Mouse (Mus musculus): ENCODE measurements at regions not wholly inside any gene's neighbourhood (a gene's known extent, or its start where the extent isn't known, plus 50 kb on each side); places are given as distances from the start of the nearest gene placed in this dataset.

DNA sequence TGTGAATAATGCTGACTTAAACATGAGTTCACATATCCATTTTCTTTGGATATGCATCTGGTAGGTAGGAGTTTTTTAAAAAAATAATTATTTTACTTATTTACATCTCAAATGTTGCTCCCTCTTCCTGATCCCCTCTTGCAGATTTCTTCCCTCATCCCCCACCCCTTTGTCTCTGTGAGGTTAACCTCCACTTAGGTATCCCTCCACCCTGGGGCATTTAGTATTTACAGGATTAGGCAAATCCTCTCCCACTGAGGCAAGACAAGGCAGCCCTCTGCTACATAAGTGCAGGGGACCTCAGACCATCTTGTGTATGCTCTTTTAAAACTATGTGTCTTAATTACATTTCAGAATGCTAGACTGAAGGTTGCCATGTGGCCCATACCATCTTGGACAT is 155.2 kb upstream of the Shcbp1 start:
- no peak for DNase-seq

DNA sequence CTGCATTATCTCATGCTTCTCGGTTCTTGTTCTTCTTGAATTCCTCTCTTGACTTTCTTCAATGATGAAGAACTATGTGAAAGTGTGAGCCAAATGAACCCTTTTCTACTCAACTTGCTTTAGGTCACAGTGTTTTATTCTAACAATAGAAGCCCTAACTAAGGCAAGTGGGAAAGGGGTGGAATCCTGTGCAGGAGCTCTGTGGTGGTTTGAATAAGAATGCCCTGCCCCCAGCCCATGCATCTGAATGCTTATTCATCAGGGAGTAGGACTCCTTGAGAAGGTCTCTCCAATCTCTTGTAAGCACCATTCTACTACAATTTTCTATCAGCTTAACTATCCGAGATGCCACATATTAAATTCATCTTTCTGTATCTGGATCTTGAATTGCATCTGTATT is 154.7 kb upstream of the Shcbp1 start:
- no peak for DNase-seq

DNA sequence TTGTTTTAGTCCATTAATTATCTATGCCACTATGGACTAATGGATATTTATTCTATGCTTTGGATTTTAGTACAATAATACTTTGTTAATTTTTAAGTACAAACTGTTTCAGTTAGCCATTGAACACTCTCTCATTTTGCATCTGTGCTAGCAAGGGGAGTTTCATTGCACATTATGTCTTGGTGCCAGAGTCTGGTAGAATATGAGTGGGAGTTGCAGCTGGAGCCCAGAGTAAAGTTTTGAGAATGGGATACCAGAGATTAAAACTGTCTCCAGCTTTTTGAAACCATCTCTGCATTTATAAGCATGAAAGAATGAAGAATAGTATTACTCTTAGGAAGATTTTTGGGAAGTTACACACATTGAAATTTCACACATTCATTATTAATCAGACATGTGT is 137.1 kb upstream of the Shcbp1 start:
- no peak for DNase-seq

DNA sequence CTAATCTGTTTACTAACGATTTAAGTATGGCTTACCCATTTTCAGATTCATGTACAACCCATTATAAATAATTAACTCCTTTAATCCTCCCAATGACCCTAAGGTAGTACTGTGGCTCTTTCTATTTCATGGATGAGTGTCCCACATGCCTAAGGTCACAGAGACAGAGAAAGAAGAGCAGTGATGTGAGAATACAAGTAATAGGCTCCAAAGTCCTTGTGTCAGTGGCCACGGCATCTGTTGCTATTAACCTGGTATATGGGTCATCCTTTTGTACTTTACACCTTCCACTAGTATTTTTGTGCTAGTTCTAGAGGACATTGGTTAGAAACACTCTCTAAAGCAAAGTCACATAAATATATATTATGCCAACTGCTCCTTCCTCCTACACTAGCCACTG is 115.7 kb upstream of the Shcbp1 start:
- DNase-seq, result no peak

DNA sequence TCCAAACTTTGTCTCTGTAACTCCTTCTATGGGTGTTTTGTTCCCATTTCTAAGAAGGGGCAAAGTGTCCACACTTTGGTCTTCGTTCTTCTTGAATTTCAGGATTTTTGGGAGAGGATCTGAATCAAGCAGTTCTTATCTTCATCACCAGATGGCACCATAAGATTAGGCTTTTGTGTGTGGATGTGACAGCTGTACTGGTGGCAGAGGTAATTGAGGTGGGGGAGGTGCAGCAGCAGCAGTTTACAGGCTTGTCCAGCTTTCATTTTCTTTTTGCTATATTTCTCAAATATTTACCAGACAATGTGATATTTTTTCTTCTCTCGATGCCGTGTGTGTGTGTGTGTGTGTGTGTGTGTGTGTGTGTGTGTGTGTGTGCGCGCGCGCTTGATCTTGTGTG is 89.4 kb upstream of the Shcbp1 start:
- peak; percentile 22 for DNase-seq

DNA sequence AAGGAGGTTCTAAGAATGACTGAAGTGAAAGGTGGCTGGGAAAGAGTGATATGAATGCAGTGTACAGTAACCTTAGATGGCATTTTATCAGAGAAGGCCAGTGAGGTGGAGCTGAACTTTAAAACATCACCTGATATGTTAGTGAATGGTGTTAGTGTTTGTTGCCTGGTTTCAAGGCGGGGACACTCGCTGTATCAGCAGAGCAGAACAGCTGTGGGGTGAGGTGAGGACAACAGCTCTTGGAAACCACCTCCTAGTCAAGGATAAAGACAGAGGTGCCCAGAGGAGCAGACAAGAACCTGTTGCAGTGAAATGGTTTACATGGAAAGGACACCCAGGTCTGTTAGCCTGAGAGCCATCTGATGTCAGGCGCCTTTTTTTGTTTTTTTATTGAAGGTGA is 59.7 kb upstream of the Shcbp1 start:
- DNase-seq, result no peak

DNA sequence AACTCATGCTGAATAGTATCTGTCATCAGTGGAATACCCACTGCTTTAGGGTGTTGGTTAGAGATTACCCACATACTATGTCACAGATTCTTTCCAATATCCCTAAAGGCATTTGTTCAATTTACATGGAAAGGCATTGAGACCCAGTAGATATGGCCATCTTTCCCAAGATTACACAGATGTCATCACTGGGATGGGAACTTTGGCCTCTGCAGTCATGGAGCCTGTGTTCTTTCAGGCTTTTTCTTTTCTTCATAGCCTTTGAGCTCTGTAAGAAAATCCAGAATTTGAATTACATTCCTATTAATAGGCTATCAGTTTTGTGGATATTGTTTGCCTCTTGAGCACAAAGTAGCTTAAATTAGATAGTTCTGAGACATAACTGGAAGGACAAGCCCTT is 59.2 kb upstream of the Shcbp1 start:
- no peak for DNase-seq

DNA sequence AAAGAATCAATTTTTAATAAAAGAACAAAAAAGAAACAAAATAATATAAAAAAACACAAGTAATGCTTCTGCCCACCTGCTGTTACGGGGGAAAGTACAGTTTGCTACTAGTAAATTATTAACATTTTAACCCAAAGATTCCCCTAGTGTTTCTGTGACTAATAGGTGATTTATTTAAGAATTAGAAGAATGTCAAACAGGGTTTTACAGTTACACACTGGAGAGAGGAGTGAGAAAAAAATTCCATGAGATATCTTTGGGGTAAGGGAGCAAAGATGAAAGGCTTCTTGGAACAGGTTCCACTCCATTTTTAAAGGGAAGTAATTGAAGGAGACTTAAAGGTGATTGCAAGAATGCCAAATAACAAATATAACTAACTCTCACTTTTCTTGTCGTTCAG is 58.4 kb upstream of the Shcbp1 start:
- no peak for DNase-seq

DNA sequence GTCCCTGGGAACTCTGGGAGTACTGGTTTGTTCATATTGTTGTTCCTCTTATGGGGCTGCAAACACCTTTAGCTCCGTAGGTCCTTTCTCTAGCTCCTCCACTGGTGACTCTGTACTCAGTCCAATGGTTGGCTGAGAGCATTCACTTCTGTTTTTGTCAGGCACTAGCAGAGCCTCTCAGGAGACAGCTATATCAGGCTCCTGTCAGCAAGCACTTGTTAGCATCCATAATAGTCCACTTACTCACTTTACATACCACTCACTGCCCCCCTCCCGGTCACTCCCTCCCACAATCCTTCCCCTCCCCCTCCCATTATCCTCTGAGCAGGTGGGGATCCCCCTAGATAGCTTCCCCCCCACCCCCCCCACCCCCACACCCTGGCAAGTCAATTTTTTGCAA is 57.3 kb upstream of the Shcbp1 start:
- DNase-seq, result no peak
